Mouse (Mus musculus) limb, embryonic 13.5 days (tissue): Measurements from ENCODE around the gene Cyp26b1. TPM values are rescaled to one million over a fixed set of nuclear protein-coding genes. Genes with fewer than 3 reads are reported as not detected.

ENCODE experiments used
- ATAC-seq: fragments of 200-750 bp; cut with Nextera tagmentation; 2 replicates; pipeline ENCODE4 v1.8.0; 2017; ENCODE audit warnings: low read depth, moderate number of reproducible peaks, moderate TSS enrichment; ENCODE audit not compliant: low FRiP score
- H3K27ac ChIP-seq: fragments of 300-500 bp; sonication (generic); 2 replicates; pipeline ENCODE4 v1.5.1; 2015; ENCODE audit warnings: inconsistent platforms, mild to moderate bottlenecking, moderate library complexity
- H3K27me3 ChIP-seq: fragments of 300-500 bp; sonication (generic); 2 replicates; pipeline ENCODE4 v1.6.1; 2015; ENCODE audit warnings: mild to moderate bottlenecking, inconsistent platforms
- H3K36me3 ChIP-seq: fragments of 300-500 bp; sonication (generic); 2 replicates; pipeline ENCODE4 v1.6.1; 2015; ENCODE audit warnings: inconsistent platforms, mild to moderate bottlenecking, moderate library complexity
- H3K4me1 ChIP-seq: fragments of 300-500 bp; sonication (generic); 2 replicates; pipeline ENCODE4 v1.6.1; 2015; ENCODE audit warnings: inconsistent platforms
- H3K4me2 ChIP-seq: fragments of 300-500 bp; sonication (generic); replicated peaks from 2 replicates; pipeline ENCODE4 v1.6.1; 2015; ENCODE audit warnings: inconsistent platforms, mild to moderate bottlenecking, moderate library complexity
- H3K4me3 ChIP-seq: fragments of 300-500 bp; sonication (generic); 2 replicates; pipeline ENCODE4 v1.5.1; 2015; ENCODE audit warnings: moderate library complexity, mild to moderate bottlenecking, inconsistent platforms
- H3K9ac ChIP-seq: fragments of 300-500 bp; sonication (generic); 2 replicates; pipeline ENCODE4 v1.6.1; 2015; ENCODE audit warnings: mild to moderate bottlenecking, inconsistent platforms
- H3K9me3 ChIP-seq: fragments of 300-500 bp; sonication (generic); 2 replicates; pipeline ENCODE4 v1.6.1; 2016; ENCODE audit warnings: inconsistent platforms
- WGBS: fragments of 180-500 bp; shearing (Covaris S2); methylation state at CpG from one replicate; pipeline ENCODE4 v1.1.7; 2015; 5-methylcytosine and 5-hydroxymethylcytosine counted together
- polyA plus RNA-seq: library from polyadenylated mRNA; unstranded; fragments of >200 nt; fragmentation: Nextera tagmentation; extraction: Ambion mirVana; gene quantifications from 2 replicates; pipeline ENCODE4 v1.2.1, GENCODE M21; 2015

Cyp26b1 gene
- polyA plus RNA-seq, 1 experiment from 2014 or later, result 20.0 TPM

DNA sequence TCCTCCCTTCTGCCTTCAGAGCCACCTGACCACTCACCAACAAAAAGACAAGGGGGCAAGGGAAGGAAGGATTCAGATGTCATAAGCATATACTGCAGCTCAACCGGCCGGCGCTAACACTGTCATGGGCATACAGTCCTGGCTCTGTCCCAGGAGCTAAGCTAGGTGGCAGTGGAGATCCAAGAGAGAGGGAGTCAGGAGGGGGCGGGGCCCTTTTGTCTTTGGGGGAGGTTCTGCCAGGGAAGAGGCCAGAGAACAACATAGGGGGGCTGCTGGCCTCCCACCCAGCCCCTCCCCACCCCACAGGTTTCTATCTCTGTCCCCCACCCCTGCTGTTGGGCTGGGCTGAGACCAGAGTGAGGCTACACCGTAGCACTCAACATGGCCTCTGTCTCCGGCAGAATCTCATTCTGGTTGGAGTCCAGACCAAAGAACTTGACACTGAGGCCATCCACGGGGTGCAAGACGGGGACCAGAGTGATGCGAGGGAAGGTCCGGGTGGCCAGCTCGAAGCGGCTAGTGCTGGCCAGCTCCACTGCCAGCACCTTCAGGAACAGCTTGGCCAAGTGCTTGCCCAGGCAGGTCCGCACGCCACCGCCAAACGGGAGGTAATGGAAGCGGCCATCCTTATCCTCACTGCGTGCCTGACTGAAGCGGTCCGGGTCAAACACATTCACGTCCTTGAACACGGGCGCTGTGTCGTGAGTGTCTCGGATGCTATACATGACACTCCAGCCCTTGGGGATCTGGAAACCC lies 19.6 kb downstream of the Cyp26b1 start:
- Histone ChIP-seq H3K4me1 (peaks cover 81% of the 10 kb centered on the region), H3K27me3 (peaks cover 16% of the 10 kb centered on the region), H3K27ac (no peak overlapping the region), H3K9me3 (no peaks in the 10 kb centered on the region), H3K9ac (no peak overlapping the region), H3K4me3 (no peak overlapping the region), H3K4me2 (no peak overlapping the region; the same call in 1 of the 2 replicates), H3K36me3 (peaks cover 56% of the 10 kb centered on the region)
- WGBS, result 38% methylated on average over 25 of the region's 25 CpGs
- ATAC-seq, result peak; percentile 12; the same call in 1 of the 2 replicates

DNA sequence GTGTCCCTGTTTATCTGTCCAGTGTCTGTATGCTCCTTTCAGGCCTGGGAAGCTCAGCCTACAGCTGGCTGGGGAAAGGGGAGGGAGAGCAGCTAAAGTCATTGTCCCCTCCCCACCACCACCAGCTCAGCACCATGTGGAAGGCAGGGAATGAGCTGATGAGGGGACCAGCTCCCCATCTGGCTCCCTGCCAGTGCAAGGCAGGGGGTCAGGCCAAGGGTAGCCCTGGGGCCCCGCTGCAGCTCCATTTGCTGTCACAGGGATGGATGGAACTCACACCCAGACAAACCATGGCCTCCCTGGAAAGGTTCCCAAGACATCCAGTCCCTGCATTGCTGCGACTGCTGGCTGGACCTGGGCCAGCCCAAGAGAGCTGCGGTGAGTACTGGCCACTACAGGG lies 23.7 kb downstream of the Cyp26b1 start:
- WGBS, result 26% methylated on average over 3 of the region's 3 CpGs
- peaks cover 45% of the 10 kb centered on the region for H3K4me1 ChIP-seq
- no peak overlapping the region for H3K4me3 ChIP-seq
- peaks cover 4% of the 10 kb centered on the region for H3K27me3 ChIP-seq
- no peak for ATAC-seq
- H3K9me3 ChIP-seq, result no peaks in the 10 kb centered on the region
- H3K36me3 ChIP-seq, result peaks cover 33% of the 10 kb centered on the region
- no peak overlapping the region for H3K27ac ChIP-seq
- H3K4me2 ChIP-seq, result no peak overlapping the region
- H3K9ac ChIP-seq, result no peak overlapping the region

DNA sequence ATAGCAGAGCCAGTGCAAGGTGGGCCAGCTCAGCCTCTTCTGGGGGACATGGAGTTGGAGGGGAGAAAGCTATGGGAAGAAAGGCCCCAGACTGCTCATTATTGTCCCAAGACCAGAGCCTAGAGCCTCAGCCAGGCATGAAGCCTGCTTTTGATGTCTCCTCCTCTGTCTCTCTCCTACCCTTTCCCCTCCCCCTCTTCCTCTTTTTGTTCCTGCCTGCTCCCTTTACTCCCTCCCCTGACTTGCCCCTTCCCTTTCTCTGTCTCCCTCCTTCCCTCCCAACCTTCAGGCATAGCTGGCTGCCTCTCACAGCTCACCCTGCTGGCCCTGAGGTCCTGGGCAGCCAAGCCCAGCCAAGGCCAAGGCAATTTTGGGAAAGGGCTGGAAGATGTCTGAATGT lies 24.1 kb downstream of the Cyp26b1 start:
- peaks cover 29% of the 10 kb centered on the region for H3K36me3 ChIP-seq
- no peak overlapping the region for H3K4me2 ChIP-seq
- no peak overlapping the region for H3K4me3 ChIP-seq
- H3K4me1 ChIP-seq, result peaks cover 41% of the 10 kb centered on the region
- no peak overlapping the region for H3K27ac ChIP-seq
- H3K27me3 ChIP-seq, result no peaks in the 10 kb centered on the region; the same call in 1 of the 2 replicates
- H3K9me3 ChIP-seq, result no peaks in the 10 kb centered on the region
- H3K9ac ChIP-seq, result no peak overlapping the region
- ATAC-seq, result no peak

DNA sequence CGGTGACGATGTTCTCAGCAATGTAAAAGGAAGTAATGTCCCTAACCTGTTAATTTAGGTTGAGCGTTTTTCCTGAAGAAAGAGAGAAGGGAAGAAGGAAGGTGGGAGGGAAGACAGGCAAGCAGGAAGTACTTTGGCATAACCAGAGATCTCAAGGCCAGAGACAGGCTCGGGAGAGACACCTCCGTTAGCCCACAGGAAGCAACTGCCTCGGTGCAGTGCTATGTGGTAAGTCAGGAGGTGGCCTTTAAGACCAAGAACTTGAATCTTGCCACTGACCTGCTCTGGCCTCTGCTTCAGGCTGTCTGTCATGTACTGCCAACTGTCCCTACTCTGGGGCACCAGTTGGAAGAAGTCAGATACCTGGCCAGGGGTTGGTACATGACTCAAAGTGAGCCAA lies 24.8 kb downstream of the Cyp26b1 start:
- H3K9me3 ChIP-seq, result no peaks in the 10 kb centered on the region
- peaks cover 34% of the 10 kb centered on the region for H3K4me1 ChIP-seq
- no peaks in the 10 kb centered on the region; the same call in 1 of the 2 replicates for H3K27me3 ChIP-seq
- no peak for ATAC-seq
- H3K27ac ChIP-seq, result no peak overlapping the region; the same call in 1 of the 2 replicates
- no peak overlapping the region for H3K9ac ChIP-seq
- no peak overlapping the region for H3K4me2 ChIP-seq
- H3K36me3 ChIP-seq, result peaks cover 22% of the 10 kb centered on the region
- WGBS, result 54% methylated on average over 6 of the region's 6 CpGs
- no peak overlapping the region for H3K4me3 ChIP-seq

DNA sequence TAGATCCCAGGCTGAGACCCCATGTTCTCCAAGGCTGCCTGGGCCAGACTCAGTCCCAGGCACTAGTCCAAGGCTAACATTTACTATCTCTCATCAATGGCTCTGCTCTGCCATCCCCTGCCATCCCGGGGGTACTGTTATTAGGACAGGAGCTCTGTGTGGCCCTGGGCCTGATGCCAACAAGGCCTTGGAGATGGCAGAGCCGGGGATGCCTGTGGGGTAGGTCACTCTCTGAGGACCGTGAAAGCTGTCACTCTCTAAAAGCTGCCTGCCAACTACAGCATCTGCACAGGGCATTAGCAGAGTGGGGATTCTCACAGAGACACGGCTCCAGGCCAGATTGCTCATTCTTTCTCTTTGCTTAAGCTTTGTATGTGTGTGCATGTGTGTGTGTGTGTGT lies 26.0 kb downstream of the Cyp26b1 start:
- H3K4me3 ChIP-seq, result no peak overlapping the region
- no peak overlapping the region for H3K4me2 ChIP-seq
- 72% methylated on average over 4 of the region's 4 CpGs for WGBS
- H3K36me3 ChIP-seq, result peaks cover 10% of the 10 kb centered on the region
- no peak overlapping the region for H3K27ac ChIP-seq
- H3K4me1 ChIP-seq, result peaks cover 26% of the 10 kb centered on the region
- no peak overlapping the region for H3K9ac ChIP-seq
- H3K27me3 ChIP-seq, result no peaks in the 10 kb centered on the region; the same call in 1 of the 2 replicates
- ATAC-seq, result no peak
- no peaks in the 10 kb centered on the region for H3K9me3 ChIP-seq

DNA sequence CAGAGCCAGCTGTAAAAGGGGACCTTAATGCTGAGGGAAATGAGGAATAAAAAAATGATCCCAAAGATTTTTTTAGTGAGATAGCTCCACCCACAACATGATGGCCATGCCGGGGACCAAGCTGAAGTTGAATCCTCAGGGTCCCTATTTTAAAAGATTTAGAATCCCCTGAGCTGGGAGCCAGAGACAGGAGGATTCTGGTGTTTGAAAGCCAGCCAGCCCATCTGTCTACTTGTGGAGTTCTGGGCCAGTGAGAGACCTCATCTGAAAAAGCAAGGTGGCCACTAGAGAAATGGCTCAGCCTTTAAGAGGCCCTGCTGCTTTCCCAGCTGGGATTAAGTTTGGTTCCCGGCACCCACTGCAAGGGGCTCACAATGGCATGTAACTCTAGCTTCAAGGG lies 26.9 kb downstream of the Cyp26b1 start:
- 70% methylated on average over 2 of the region's 2 CpGs for WGBS
- H3K9me3 ChIP-seq, result no peaks in the 10 kb centered on the region
- no peak overlapping the region for H3K27ac ChIP-seq
- ATAC-seq, result no peak
- H3K27me3 ChIP-seq, result no peaks in the 10 kb centered on the region; the same call in 1 of the 2 replicates
- H3K9ac ChIP-seq, result no peak overlapping the region
- H3K36me3 ChIP-seq, result peaks cover 2% of the 10 kb centered on the region; the same call in 1 of the 2 replicates
- peaks cover 19% of the 10 kb centered on the region for H3K4me1 ChIP-seq
- H3K4me3 ChIP-seq, result no peak overlapping the region
- no peak overlapping the region for H3K4me2 ChIP-seq

DNA sequence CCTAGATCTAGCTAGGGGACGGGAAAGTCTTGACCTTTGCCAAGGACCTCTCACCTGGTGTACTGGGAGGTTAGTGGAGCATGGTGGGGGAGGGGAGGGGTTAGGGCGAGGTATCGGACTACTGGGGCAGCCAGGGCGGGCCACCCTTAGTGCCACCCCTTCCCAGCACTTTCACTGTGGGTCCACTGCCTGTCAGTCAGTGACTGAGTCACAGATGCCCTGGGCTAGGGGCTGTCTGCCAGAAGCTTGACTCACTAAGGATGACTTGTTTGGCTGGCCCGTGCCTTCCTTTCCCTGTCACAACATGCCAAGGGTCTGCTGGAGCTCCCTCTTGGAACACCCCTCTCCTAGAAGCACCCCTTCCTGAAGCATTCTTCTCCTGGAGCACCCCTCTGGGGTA lies 28.5 kb downstream of the Cyp26b1 start:
- ATAC-seq, result no peak

DNA sequence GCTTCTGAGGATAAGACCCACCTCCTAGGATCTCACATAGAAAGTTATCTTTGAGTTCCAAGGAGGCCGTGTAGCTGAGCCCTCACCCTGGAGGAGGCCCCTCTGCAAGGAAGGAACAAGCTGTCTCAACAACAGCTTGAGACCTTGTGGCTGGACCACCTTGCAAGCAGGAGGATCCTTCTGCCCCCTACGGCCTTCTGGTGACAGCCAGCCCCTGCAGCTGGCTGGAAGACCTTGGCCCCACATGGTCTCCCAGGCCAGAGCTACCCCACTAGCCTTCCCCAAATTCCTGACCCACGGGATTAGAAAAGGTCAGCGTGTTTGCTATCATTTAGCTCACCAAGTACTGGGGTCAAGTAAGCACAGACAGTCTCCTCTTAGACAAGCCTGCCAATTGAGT lies 30.8 kb downstream of the Cyp26b1 start:
- 43% methylated on average over 4 of the region's 4 CpGs for WGBS
- no peak overlapping the region for H3K9ac ChIP-seq
- no peaks in the 10 kb centered on the region; the same call in 1 of the 2 replicates for H3K27me3 ChIP-seq
- no peaks in the 10 kb centered on the region for H3K9me3 ChIP-seq
- H3K4me2 ChIP-seq, result no peak overlapping the region
- no peaks in the 10 kb centered on the region for H3K36me3 ChIP-seq
- no peak for ATAC-seq
- H3K27ac ChIP-seq, result no peak overlapping the region
- H3K4me3 ChIP-seq, result no peak overlapping the region
- H3K4me1 ChIP-seq, result no peaks in the 10 kb centered on the region; the same call in 1 of the 2 replicates

More for the DNA sequence above, 28.5 kb downstream of the Cyp26b1 start:
- H3K4me1 ChIP-seq, result peaks cover 10% of the 10 kb centered on the region
- WGBS, result 79% methylated on average over 5 of the region's 5 CpGs
- H3K27ac ChIP-seq, result no peak overlapping the region
- no peaks in the 10 kb centered on the region for H3K9me3 ChIP-seq
- H3K4me3 ChIP-seq, result no peak overlapping the region
- H3K4me2 ChIP-seq, result no peak overlapping the region
- no peak overlapping the region for H3K9ac ChIP-seq
- H3K27me3 ChIP-seq, result no peaks in the 10 kb centered on the region; the same call in 1 of the 2 replicates
- H3K36me3 ChIP-seq, result no peaks in the 10 kb centered on the region

DNA sequence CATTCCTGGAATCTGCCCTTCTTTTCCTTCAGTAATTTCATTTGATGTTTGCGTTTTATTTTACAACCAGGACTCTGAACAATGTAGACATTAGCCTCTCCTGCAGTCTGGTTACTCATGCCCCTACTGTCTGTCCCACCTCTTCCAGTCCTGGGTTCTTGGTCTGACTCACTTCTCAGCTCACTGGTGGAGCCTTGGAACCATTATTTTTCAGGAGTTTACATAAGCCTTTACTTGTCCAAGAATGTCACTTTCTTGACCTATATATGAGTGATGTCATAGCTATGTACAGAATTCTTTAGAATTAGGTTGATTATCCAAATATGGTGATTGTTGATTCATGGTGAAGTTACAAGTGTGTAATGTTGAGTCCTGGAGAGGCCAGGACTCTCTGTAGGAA lies 32.5 kb downstream of the Cyp26b1 start:
- no peaks in the 10 kb centered on the region for H3K9me3 ChIP-seq
- H3K9ac ChIP-seq, result no peak overlapping the region
- no peak overlapping the region for H3K4me2 ChIP-seq
- 64% methylated on average over 1 of the region's 1 CpGs for WGBS
- H3K27me3 ChIP-seq, result peaks cover 3% of the 10 kb centered on the region
- no peak overlapping the region for H3K4me3 ChIP-seq
- H3K4me1 ChIP-seq, result no peaks in the 10 kb centered on the region; the same call in 1 of the 2 replicates
- H3K36me3 ChIP-seq, result no peaks in the 10 kb centered on the region
- no peak overlapping the region for H3K27ac ChIP-seq
- no peak for ATAC-seq

DNA sequence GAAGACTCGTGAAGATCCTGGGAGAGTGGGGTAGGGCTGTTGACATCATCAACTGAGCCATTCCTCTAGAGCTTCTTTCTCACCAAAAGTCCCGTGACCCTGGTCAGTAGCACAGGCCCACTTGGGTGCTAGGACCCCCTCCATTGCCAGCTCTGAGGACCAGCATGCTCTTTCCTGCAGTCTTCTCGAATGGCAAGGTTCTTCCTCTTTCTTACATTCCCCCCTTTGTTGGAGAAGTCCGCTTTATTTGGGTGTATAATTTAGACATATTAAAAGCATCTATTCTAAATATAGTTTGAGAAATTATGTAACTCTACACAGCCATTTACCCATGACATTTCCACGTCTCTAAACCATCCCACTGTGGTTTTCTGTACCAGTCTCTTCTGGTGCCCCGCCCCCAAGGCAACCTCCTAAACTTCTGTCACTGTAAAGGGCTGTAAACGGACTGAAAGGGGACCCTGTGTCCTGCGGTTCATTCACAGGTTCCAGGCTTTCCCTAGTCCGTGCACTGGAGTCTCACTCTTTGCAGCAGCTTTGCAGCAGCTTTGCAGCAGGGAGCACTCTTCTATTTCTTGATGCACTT lies 43.8 kb downstream of the Cyp26b1 start:
- no peaks in the 10 kb centered on the region for H3K27me3 ChIP-seq
- H3K4me3 ChIP-seq, result no peak overlapping the region
- 64% methylated on average over 9 of the region's 9 CpGs for WGBS
- H3K36me3 ChIP-seq, result no peaks in the 10 kb centered on the region
- no peak overlapping the region for H3K27ac ChIP-seq
- no peaks in the 10 kb centered on the region for H3K9me3 ChIP-seq
- no peak for ATAC-seq
- H3K9ac ChIP-seq, result no peak overlapping the region
- H3K4me2 ChIP-seq, result no peak overlapping the region
- peaks cover 12% of the 10 kb centered on the region; the same call in 1 of the 2 replicates for H3K4me1 ChIP-seq

DNA sequence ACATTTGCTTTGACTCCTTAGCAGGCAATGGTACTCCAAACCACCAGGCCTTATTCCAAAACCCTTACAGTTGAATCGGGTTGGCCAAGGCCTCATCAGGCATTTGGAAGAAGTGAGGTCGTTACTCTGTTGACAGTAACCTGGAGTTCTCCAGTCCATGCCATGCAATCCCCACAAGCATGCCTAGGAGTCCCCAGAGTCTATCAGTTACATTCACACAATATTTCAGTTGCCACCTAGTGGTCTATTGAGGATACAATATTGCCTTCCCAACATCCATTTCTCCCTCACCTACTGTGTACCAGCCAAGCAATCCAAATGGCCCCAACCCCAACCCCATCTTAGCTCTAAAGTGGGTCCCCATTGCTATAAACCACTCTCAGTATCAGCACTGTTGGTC lies 48.3 kb downstream of the Cyp26b1 start:
- Histone ChIP-seq H3K27ac (no peak overlapping the region), H3K9ac (no peak overlapping the region), H3K36me3 (no peaks in the 10 kb centered on the region), H3K4me2 (no peak overlapping the region), H3K4me1 (peaks cover 5% of the 10 kb centered on the region; the same call in 1 of the 2 replicates), H3K9me3 (no peaks in the 10 kb centered on the region), H3K4me3 (no peak overlapping the region), H3K27me3 (no peaks in the 10 kb centered on the region)
- no peak for ATAC-seq
- WGBS, result 72% methylated on average over 2 of the region's 2 CpGs

DNA sequence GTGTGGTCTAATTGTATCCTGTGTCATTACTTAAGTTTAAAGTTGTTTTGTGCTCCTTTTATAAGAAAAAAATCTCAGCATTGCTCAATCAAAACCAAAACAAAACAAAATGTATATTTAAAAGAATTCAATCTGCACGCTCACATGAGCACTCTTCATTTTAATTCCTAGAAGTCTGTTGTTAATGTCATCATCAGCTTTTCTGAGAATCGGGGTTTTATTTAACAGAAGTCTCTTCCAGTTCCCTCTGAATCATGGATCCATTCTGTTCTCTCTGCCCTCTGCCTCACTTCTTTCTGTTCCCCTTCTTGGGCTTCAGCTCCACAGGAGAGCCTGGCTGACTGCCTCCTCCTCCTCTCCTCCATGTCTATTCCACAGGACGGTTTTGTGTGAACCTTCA lies 49.3 kb downstream of the Cyp26b1 start:
- H3K9ac ChIP-seq, result no peak overlapping the region
- H3K27ac ChIP-seq, result no peak overlapping the region
- H3K27me3 ChIP-seq, result no peaks in the 10 kb centered on the region
- 83% methylated on average over 3 of the region's 3 CpGs for WGBS
- peaks cover 5% of the 10 kb centered on the region; the same call in 1 of the 2 replicates for H3K4me1 ChIP-seq
- no peaks in the 10 kb centered on the region for H3K36me3 ChIP-seq
- no peak overlapping the region for H3K4me2 ChIP-seq
- H3K4me3 ChIP-seq, result no peak overlapping the region
- no peak for ATAC-seq
- H3K9me3 ChIP-seq, result no peaks in the 10 kb centered on the region
